Mouse (Mus musculus) MEL (cell line): ENCODE measurements around the gene Map3k19.

Experiments used
- CTCF ChIP-seq, 3 experiments: IDR thresholded peaks in 2 of 3; conservative IDR thresholded peaks in 1 of 3; 2 replicates each; pipeline ENCODE4 v1.5.1; 2011 to 2012; ENCODE audit warnings: low read length in 3 of 3, low read depth in 2 of 3, mild to moderate bottlenecking in 2 of 3, improper control_type of control experiment in 1 of 3, inconsistent platforms in 1 of 3, mixed read lengths in 1 of 3, moderate library complexity in 1 of 3; ENCODE audit not compliant: control insufficient read depth in 1 of 3, insufficient read depth in 1 of 3, poor library complexity in 1 of 3, severe bottlenecking in 1 of 3
- ZKSCAN1 ChIP-seq: IDR thresholded peaks from 2 replicates; pipeline ENCODE4 v1.6.1; 2012; ENCODE audit warnings: low read depth, mild to moderate bottlenecking, inconsistent platforms, low read length, improper control_type of control experiment, moderate library complexity

DNA sequence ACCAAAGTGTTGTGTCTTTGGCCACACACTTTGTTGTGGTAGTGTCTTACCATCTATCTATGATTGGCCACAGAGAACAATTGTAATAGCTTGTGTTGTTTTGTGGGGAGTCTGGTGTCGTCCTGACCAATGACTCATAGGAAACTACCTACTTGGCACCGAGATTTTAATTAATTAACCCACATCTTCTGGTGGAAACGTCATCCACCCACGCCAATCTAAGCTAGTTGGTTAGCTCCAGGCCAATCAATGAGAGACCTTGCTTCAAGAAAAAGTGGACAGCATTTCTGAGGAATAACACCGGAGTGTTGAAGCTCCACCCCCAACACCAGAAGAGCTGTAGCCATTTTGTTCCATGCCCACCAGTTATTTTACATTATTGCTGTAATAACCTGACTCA is 7.1 kb upstream of the Map3k19 start:
- no peak for TF ChIP-seq CTCF (IDR thresholded peaks at IDR 0.05 in 2 of 3, conservative IDR thresholded peaks at IDR 0.05 in 1 of 3; ENCODE audit: control insufficient read depth in 1 of 3, insufficient read depth in 1 of 3, low read depth in 2 of 3, low read length in 3 of 3, poor library complexity in 1 of 3, severe bottlenecking in 1 of 3)
- TF ChIP-seq ZKSCAN1: no peak
